Mouse (Mus musculus) urinary bladder, adult 2 months (tissue): ENCODE measurements around the gene Tmem88b. TPM values are rescaled to one million over a fixed set of nuclear protein-coding genes. Genes with fewer than 3 reads are reported as not detected.

Experiments
- polyA plus RNA-seq: library from polyadenylated mRNA; depleted of rRNA; stranded (reverse); fragments of >200 nt; gene quantifications from 2 replicates; pipeline ENCODE4 v1.2.3, GENCODE M21; 2012; rRNA removed

Gene Tmem88b
- polyA plus RNA-seq, 1 experiment: 0.91 TPM

Other genes with a start within 250 kb of the Tmem88b start
- 110 and 118 TPM in 2 replicates for gene Nadk, start 223.5 kb downstream of the Tmem88b start, polyA plus RNA-seq
- 6.1 and 7.8 TPM in 2 replicates for gene Slc35e2, start 184.5 kb downstream of the Tmem88b start, polyA plus RNA-seq
- gene Cdk11b, start 161.0 kb downstream of the Tmem88b start, polyA plus RNA-seq: 35.6 and 61.6 TPM in 2 replicates
- gene Gm10563, start 140.5 kb downstream of the Tmem88b start, polyA plus RNA-seq: not detected in 2 replicates
- 138 and 226 TPM in 2 replicates for gene Mmp23, start 132.5 kb downstream of the Tmem88b start, polyA plus RNA-seq
- 51.2 and 56.1 TPM in 2 replicates for gene Mib2, start 116.7 kb downstream of the Tmem88b start, polyA plus RNA-seq
- gene Fndc10, start 91.5 kb downstream of the Tmem88b start, polyA plus RNA-seq: 18.5 and 20.1 TPM in 2 replicates
- gene Ssu72, start 81.1 kb downstream of the Tmem88b start, polyA plus RNA-seq: 119 and 148 TPM in 2 replicates
- gene Tmem240, start 51.1 kb downstream of the Tmem88b start, polyA plus RNA-seq: 2.7 and 3.3 TPM in 2 replicates
- gene Atad3a, start 24.8 kb downstream of the Tmem88b start, polyA plus RNA-seq: 63.3 and 74.8 TPM in 2 replicates
- gene Vwa1, start 11.2 kb downstream of the Tmem88b start, polyA plus RNA-seq: 29.3 and 32.1 TPM in 2 replicates
- 0.81 and 0.93 TPM in 2 replicates for gene Ankrd65, start 4.6 kb upstream of the Tmem88b start, polyA plus RNA-seq
- 78.0 and 96.4 TPM in 2 replicates for gene Mrpl20, start 17.0 kb upstream of the Tmem88b start, polyA plus RNA-seq
- gene Ccnl2, start 26.6 kb upstream of the Tmem88b start, polyA plus RNA-seq: 161 and 233 TPM in 2 replicates
- gene Aurkaip1, start 45.4 kb upstream of the Tmem88b start, polyA plus RNA-seq: 110 and 122 TPM in 2 replicates
- gene Mxra8, start 53.8 kb upstream of the Tmem88b start, polyA plus RNA-seq: 377 and 402 TPM in 2 replicates
- 58.9 and 76.5 TPM in 2 replicates for gene Dvl1, start 61.5 kb upstream of the Tmem88b start, polyA plus RNA-seq
- gene Tas1r3, start 77.5 kb upstream of the Tmem88b start, polyA plus RNA-seq: 0.91 and 1.3 TPM in 2 replicates
- 17.1 and 18.5 TPM in 2 replicates for gene Cptp, start 83.6 kb upstream of the Tmem88b start, polyA plus RNA-seq
- 26.5 and 32.3 TPM in 2 replicates for gene Ints11, start 83.7 kb upstream of the Tmem88b start, polyA plus RNA-seq
- 43.7 and 55.5 TPM in 2 replicates for gene Pusl1, start 105.9 kb upstream of the Tmem88b start, polyA plus RNA-seq
- 23.7 and 29.2 TPM in 2 replicates for gene Acap3, start 105.9 kb upstream of the Tmem88b start, polyA plus RNA-seq
- 55.1 and 63.4 TPM in 2 replicates for gene Ube2j2, start 158.0 kb upstream of the Tmem88b start, polyA plus RNA-seq
- gene C1qtnf12, start 176.4 kb upstream of the Tmem88b start, polyA plus RNA-seq: 27.5 and 29.9 TPM in 2 replicates
- gene B3galt6, start 206.8 kb upstream of the Tmem88b start, polyA plus RNA-seq: 5.3 and 6.1 TPM in 2 replicates
- gene Sdf4, start 207.0 kb upstream of the Tmem88b start, polyA plus RNA-seq: 75.8 and 106 TPM in 2 replicates
- 3.0 and 3.9 TPM in 2 replicates for gene Tnfrsf4, start 228.0 kb upstream of the Tmem88b start, polyA plus RNA-seq
- 2.1 and 3.4 TPM in 2 replicates for gene Tnfrsf18, start 240.3 kb upstream of the Tmem88b start, polyA plus RNA-seq